Mouse (Mus musculus) CD4-positive helper T cell, adult 2 months (primary cell): ENCODE results near the gene Foxp1.

ENCODE experiments used
- DNase-seq: peaks from one replicate; pipeline ENCODE4 v3.0.0-alpha.2; 2012; ENCODE audit warnings: low read depth, missing footprints, low spot score

Gene Foxp1

DNA sequence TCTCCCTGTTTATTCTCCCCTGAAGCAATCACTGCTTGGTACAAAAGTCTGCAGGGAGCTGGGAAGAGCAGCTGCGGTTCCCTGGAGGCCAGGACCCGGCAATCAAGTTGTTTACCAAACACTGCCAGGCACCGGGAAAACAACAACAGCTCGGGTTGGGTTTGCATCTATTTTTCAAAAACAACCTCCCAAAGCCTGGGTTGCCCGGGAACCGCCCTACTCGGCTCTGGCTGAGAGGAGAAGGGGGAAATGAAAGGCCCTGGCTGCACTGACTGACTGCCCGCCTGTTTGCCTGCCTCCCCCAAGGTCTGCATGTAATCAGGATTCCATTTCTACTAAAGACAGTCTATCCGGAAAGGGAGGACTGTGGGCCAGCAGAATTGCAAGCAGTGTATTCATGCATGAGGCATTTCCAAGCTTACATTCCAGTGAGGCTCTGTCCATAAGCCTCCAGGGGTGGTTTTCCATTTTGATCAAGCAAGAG, 82.6 kb downstream of the Foxp1 start:
- no peak for DNase-seq

DNA sequence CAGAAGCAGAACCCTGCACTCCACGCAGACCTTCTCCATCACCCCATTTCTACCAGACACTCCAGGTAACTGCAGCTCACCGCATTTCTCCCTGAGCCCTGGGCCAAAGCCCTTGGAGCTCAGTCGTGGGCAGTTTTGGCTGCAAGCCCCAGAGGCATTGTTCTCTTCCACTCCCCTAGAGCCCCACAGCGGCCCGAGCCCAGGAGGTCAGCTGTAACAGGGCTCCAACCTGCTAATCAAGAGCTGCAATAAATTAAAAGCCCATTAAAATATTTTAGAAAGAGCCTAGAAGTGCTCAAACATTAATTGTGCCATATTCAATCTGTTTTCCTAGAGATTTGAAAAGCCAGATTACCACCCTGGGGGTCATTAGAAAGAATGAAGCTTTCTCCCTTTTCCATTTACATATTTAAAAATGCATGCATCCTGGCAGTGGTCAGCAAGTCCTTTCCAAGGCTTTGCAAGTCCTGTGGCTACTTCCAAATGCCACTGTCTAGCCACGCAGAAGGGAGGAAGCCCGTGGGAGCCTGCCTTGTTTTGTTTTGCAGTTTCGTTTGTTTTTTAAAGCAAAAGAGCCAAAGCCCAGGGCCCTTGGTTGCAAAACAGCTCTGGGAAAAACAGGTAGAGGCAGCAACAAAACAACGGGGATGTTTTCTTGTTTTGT, 83.2 kb downstream of the Foxp1 start:
- no peak for DNase-seq

DNA sequence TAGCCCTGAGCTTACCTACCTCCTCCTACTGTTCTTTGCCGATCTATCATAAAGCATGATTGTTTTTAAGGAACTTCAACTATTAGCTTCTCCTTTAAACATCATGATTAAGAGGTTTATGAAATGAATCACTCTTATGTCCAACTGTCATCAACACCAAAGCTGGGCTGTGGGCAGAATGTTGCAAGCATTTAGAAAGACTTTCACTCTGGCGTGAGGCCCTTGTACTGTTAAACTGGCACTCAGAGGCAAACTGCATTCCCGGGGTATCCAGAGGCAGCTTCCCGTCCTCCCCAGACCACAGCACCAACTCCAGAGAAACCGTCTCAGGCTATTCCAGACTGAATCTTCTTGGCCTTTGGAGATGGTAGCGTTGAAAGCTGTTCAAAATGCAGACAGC, 86.2 kb downstream of the Foxp1 start:
- no peak for DNase-seq

DNA sequence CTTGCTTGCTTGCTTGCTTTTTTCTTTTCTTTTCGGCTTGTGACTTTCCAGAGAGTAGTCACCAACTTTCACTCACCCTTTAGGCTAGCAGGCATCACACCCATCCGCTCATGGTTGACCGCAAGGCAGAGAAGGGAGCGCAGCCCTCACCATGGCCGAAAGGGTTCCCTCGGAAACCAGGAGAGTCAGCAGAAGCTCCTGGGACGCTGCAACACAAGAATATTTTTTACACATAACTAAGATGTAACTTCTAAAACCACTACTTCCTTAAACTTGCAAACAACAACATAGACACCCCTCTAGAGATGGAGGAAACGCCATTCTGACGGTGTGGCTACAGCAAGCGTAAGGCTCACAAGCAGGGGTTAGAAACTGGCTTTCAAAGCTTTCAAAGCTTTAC, 87.4 kb downstream of the Foxp1 start:
- DNase-seq: peak; percentile 61

DNA sequence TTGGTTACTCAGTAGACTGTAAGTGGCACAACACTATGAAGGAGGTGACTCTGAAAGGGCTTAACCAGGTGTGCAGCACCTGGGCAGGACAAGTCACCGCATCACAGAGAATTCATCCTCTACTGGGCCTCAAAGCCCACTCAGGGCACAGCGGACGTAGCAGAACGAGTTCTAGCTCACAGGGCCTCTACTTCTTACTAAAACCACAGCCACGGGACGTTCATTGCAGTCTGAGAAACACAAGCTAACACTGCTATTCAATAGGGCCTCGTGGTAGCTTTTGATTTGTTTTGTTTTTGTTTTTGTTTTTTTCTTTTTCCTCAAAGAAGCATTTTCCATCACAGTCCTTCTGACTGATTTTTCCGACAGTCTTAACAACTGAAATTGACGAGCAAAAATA, 89.5 kb downstream of the Foxp1 start:
- peak; percentile 70 for DNase-seq

DNA sequence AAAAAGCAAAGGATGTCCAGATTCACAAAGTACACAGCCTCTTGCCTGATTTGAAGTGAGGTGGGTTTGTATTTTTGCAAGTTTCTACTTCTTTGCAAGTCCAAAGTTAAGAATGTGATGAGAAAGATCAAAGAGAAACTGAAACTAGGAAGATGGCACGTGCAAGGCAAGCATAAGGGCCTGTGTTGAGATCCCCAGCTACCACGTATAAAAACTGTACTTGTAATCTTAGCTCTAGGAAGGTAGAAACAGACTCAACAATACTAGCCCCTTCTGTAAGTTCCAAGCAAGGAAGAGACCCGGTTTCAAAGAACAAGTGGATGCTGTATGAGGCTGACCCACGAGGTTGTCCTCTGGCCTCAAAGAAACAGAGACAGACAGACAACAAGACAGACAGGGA, 90.6 kb downstream of the Foxp1 start:
- DNase-seq: peak; percentile 69

DNA sequence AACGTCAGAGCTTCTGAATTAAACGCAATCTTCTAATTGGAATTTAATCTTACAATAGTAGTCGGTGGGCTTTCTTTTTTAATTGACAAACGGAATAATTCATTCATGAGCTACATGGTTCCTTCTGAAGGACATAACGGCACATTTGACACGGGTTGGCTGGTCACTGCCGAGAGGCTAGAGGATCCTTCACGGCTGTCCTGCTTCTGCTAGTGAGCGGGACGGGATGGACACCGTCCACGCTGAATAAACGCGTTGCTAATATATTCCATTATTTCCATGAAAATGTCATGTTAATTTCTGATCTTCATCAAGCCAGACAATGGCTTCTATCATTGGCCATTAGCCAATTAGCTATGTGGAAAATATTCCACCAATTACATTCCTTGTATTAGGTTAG, 92.0 kb downstream of the Foxp1 start:
- no peak for DNase-seq

DNA sequence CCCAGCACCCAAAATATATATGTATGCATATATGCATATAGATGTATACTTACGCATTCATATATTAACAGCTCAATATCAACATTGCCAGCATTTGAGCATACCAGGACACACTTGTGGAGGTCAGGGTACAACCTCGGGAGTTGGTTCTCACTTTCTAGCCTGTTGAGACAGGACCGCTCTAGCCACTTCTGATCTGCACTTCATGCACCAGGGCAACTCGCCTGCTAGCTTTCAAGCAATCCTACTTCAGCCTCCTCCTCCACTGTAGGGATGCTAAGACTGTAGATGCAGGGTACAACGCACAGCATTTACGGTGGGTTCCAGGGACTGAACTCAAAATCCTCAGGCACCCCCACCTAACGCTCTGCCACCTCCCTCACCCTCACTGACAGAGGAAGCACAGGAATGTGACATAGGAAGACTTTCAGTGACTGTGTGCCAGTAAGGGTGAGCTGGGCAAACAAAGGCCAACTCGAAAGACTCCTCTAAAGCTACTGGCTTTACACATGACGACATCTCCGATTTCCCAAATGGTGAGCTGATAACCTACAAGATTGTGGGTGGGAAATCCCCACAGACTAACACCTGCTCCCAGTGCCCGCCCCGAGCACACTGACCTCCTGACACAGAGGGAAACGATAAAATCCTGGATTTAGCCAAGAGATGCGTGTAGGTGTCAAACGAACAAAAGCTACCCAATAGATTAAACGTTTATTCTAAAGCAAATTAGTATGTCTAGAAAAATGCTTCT, 93.0 kb downstream of the Foxp1 start:
- DNase-seq: peak; percentile 23

DNA sequence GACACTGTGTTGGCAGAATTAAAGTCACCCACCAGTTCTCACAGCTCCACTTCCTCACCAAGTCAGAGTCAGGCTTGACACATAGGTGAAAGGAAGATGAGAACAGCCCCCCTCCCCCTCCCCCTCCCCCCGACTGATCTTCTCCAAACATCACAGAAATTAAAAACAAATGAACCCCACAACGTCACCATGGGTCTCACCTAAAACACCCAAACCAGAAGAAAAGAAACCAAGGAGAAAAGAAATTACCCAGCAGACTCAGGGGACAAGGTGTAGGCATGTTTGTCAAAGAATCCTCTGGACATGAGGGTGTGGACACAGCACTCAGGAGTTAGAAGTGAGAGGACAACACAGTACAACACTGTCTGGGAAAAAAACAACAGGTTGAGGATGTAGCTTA, 93.6 kb downstream of the Foxp1 start:
- DNase-seq: peak; percentile 65

DNA sequence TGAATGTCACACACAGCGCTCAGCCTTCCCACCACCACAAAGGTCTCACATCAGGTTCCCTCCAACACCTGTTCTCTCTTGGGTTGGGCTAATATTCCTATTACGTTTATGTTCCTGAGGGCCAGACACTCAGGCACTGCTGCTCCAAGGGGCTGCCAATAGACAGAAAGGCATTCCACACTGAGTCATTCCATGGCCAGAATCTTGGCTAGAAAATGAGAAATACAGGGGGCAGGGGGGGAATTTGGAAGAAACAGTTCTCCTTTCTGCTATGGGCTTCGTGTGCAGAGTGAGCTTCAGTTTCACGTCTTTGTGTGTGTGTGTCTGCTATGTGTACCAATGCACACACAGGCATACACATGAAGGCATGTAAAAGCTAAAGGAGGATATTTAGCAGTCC, 95.2 kb downstream of the Foxp1 start:
- DNase-seq: no peak

DNA sequence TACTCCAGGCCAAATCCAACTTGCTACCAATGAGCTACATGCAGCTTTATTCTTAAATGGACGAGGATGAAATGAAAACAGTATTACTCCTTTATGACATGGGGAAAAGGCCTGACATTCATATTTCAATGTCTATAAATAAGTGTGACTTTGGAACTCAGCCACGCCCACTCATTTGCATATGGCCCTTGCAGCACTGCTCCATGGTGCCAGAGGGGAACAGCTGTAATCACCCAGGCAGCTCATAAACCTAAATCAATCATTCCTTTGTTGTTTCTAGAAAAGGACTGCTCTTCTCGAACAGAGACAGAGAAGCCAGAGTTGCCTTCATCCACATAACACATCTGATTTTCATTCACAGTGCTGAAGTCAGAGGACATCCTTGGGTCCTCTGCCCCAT, 97.5 kb downstream of the Foxp1 start:
- no peak for DNase-seq

DNA sequence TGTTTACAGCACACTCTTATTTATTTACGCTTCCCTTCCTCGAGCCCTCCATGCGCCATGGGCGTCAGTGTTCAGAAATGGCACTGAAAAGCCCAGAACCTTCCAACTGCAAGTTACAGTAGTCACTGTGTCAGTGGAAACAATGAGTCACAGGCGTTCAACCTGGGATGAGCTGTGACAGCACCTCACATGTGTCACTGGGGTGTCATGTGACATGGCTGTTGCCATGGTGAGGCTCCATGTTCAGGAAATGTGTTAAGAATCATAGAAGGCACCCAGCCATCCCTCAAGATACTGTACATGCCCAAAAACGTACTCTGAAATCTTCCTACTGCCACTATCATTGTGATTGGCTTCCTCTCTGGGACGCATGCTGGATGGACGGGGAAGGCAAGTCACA, 101.9 kb downstream of the Foxp1 start:
- peak; percentile 86 for DNase-seq

DNA sequence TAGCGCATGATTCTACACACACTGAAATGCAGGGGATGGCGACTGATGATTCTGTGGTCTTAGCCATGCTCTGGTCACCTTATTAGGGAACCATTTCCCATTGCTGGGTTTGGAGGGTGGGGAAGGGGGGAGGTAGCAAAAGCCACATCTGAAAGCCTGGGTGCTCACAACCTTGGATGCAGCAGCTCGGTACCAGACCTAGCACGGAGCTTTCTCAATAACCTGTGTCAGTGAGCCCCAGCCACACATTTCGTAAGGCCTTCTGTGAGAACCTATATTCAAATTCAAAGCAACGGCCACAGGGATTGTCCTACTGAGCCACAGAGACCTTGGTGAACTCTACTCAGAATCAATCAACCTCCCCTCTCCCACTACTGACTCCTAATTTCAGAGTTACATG, 109.9 kb downstream of the Foxp1 start:
- no peak for DNase-seq

DNA sequence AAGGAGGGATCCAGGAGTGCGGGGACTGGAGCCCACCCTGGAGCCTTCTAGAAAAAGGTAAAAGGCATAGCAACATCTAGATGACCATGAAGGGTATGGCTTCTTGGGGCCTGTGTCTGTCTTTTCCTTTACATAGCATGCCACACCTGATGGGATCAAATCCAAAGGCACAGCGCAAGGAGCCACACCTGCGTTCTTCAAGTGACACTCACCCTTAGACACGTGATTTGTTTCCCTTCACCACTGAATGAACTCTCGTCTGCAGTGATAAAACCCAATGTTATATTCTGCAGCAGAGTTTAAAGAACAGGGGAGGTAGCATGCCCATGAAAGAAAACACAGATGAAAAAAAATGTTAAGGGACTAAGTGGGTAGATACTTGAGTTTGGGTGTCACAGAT, 112.9 kb downstream of the Foxp1 start:
- DNase-seq: peak; percentile 18

DNA sequence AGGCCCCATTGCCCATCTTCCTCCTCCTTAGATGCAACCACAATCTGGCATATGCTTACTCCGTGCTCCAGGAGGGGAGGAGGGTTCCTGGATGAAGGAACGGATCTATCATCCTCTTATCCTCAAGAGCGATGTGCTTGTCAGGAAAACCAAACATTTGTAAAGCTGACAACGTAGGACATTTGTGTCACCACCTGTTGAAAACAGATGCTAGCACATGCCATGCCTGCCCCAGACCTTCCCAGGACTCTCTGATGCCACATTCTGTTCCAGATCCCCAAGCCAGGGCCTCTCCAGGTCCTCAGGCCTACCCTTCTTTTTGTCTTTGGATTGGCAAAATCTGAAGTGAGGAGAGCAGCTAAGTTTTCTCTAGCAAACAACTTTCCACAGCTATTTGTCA, 113.6 kb downstream of the Foxp1 start:
- no peak for DNase-seq

DNA sequence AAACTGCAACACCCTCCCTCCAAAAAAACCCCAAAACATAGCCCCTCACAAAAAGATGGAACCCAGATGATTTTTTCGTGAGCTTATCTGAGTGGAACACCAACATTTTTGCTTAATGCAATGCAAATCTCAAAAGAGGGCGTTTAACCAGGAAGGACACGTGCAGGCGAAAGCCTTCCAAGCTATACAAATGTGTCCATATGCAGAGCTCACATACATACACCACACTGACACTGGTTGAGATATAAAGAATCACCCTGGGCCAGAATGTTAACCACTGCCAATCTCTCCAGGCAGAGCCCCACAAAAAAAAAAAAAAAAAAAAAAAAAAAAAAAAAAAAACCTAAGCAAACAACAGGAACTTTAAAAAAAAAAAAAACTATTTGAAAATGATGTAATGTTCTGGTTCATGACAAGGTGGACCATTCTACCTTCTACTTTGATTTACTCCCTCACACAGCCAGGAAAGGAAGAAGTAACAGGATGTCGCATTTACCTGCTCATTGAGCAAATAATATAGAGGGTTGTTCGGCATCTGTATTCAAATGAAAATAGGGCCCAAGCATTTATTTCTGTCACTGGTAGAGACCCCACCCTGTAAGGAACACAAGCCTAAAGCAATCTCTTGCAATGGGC, 118.6 kb downstream of the Foxp1 start:
- peak; percentile 53 for DNase-seq

DNA sequence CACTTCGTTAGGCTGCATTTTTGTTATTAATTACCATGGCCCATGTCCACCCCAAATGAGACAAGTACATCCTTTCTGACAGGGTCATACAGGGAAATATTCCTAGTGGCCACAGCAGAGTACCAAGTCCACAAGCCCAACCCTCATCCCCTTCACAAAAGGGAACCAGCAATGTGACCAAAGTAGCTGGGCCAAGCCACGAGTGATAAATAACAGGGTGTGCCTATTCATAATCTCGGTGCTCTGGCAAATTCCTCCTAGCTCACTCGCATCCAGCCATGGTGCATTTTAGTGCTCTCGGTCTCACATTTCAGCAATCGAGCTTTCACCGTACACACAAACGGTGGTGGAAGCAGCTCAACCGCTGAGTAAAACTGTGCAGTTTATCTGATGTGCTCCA, 119.6 kb downstream of the Foxp1 start:
- DNase-seq: no peak

DNA sequence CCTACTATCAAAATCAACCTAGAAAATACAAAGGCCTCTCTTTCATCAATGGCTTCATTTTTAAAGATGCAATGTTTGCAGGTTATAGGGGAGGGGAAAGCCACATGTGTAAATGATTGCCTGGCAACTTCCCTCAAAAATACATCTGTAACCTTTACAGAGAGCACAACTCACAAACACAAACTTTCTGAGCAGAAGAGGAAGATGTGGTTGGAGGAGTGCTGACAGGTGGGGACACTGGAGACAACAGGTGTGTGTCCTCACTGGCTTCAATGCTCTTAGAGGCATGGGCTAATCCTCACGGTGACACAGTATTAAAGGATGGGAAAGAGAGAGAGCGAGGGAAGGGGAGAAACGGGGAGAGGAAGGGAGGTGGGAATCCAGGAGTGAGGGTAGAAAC, 120.2 kb downstream of the Foxp1 start:
- peak; percentile 26 for DNase-seq

DNA sequence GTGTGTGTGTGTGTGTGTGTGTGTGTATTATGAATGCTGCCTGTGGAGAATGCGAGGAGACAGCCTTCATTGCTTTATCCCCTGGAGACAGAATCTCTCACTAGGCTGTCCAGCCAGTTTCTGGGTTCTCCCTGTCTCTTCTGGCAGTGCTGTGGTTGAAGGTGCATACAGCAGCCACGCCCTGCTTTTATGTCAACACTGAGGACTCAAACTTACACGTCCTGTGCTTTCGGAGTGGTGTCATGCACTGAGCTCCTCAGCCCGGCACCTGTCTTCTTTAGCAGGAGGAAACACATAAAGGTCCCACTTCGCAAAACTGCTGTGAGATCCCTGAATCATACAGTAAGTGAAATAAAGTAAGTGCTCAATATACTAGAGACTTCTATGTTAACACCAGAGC, 120.7 kb downstream of the Foxp1 start:
- peak; percentile 76 for DNase-seq

DNA sequence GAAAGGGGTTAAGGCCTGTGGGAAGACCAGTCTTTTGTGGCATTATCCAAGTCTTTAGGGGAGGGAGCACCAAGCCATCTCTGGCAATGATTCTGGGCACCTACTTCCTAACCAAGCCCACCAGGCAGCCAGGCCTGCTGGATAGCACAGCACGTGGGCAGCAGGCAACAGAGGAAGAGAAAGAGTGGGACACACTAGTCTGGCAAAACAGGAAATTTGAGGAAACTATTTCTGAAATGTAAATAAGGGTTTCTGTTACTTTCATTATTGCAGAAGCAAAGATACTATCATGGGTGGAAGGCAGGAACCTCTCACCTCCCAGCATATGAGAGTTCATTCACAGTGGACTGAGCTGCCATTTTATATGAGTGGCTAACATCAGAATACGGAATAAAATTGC, 121.3 kb downstream of the Foxp1 start:
- no peak for DNase-seq

DNA sequence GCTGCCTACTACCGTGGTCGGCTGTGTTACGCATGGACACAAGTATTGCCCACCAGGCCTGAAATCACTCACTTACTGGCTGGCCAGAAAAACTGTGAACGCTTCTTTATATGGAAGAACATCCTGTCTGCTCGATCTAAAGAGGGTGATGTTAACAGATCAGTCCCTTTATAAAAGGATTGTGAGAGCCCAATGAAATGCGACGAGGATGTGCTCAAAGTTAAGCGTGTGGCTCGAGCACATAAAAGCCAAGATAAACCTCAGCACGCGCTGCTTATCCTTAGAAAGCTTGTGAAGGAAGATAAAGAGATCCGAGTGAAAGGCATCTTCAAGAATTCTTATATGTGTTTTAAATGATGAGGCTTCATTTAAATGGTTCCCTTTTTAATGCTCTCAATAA, 126.8 kb downstream of the Foxp1 start:
- DNase-seq: peak; percentile 62

DNA sequence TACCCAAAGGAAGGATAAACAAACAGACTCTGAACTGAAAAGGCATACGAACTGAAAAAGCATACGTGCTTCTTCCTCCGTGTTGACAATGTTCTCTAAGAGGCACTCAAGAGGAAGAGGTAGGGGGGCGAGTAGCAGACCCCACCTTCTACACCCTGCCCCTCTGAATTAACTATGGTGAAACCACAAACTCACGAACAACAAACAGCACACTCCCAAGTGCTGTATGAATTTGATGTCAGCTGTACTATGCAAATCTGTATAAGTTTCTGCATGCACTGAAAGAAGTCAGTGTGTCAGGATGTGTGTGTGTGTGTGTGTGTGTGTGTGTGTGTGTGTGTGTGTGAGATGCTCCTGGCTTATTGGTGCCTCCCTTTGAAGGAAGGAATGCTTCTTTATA, 127.7 kb downstream of the Foxp1 start:
- DNase-seq: peak; percentile 68

DNA sequence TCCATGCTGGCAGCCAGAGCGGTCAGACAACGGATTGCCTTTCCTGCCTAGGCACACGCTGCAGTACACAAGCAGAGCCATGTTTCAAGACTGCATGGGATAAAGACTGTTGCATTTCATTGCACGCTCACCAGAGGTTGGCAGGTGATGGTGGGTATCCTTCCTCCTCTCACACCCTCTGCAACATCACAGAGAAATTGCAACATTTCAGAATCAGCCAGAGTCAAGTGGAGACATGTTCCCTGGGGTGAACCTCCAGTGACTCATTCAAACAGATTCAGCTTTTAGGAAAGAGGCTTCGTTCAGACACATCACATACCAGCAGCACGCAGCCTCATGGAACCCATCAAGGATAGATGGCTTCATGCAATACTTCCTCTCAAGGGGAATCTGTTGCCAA, 130.0 kb downstream of the Foxp1 start:
- no peak for DNase-seq
